Mouse (Mus musculus) myocyte (in vitro differentiated cells): ENCODE measurements at regions not wholly inside any gene's neighbourhood (a gene's known extent, or its start where the extent isn't known, plus 50 kb on each side); places are given as distances from the start of the nearest gene placed in this dataset.

Experiments
- CEBPB ChIP-seq: IDR thresholded peaks from 2 replicates; pipeline ENCODE4 v1.6.1; 2011; ENCODE audit warnings: mild to moderate bottlenecking, moderate library complexity; ENCODE audit not compliant: poor library complexity, insufficient read depth, severe bottlenecking
- E2F4 ChIP-seq: IDR thresholded peaks from one replicate; pipeline ENCODE4 v1.6.1; 2011; ENCODE audit warnings: mild to moderate bottlenecking, control low read depth, moderate library complexity; ENCODE audit not compliant: insufficient read depth
- MAX ChIP-seq: IDR thresholded peaks from one replicate; pipeline ENCODE4 v1.6.1; 2011; ENCODE audit warnings: low read depth, mild to moderate bottlenecking, control low read depth
- MYOG ChIP-seq, 3 experiments: IDR thresholded peaks; one replicate each; pipeline ENCODE4 v1.6.1; 2011; ENCODE audit warnings: control low read depth in 2 of 3, low read depth in 2 of 3, mild to moderate bottlenecking in 2 of 3; ENCODE audit not compliant: insufficient read length in 2 of 3, control insufficient read depth in 1 of 3, insufficient read depth in 1 of 3
- POLR2A ChIP-seq: IDR thresholded peaks from one replicate; pipeline ENCODE4 v1.6.1; 2011; ENCODE audit warnings: low read depth, mild to moderate bottlenecking, control low read depth, moderate library complexity; ENCODE audit not compliant: insufficient read length
- POLR2AphosphoS2 ChIP-seq: IDR thresholded peaks from one replicate; pipeline ENCODE4 v1.6.1; 2011; ENCODE audit warnings: low read depth, control low read depth; ENCODE audit not compliant: insufficient read length
- TCF12 ChIP-seq: IDR thresholded peaks from one replicate; pipeline ENCODE4 v1.6.1; 2011; ENCODE audit warnings: mild to moderate bottlenecking, control low read depth; ENCODE audit not compliant: poor library complexity, insufficient read depth, severe bottlenecking
- TCF3 ChIP-seq: IDR thresholded peaks from one replicate; pipeline ENCODE4 v1.6.1; 2011; ENCODE audit warnings: low read depth, control low read depth; ENCODE audit not compliant: insufficient read length
- USF1 ChIP-seq: IDR thresholded peaks from one replicate; pipeline ENCODE4 v1.6.1; 2011; ENCODE audit warnings: low read depth, mild to moderate bottlenecking, control low read depth, moderate library complexity

DNA sequence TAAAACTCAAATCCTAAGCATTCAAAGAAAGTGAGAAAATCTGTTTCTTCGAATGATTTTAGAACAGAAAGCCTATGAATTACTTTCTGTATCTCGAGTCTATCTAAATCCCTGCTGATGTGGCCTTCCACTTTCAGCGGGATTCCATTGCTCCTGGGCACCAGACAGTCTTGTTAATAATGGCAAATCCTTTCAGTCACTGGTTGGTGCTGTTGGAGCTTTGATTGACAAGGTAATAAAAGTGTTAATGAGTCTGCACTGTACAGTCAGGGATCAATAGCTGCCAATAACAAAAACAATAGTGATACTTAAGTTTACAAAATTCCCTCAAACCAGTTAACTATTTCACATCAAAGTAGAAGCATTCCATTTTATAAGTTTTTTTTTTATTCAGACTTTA is 335.8 kb downstream of the Cenpc1 start:
- TF ChIP-seq POLR2AphosphoS2, result no peak
- no peak for TF ChIP-seq TCF12
- no peak for TF ChIP-seq POLR2A
- TF ChIP-seq MYOG (IDR thresholded peaks at IDR 0.05; ENCODE audit: control insufficient read depth in 1 of 3, insufficient read depth in 1 of 3, insufficient read length in 2 of 3, low read depth in 2 of 3), result no peak
- no peak for TF ChIP-seq USF1
- TF ChIP-seq CEBPB, result no peak
- no peak for TF ChIP-seq E2F4
- no peak for TF ChIP-seq TCF3
- no peak for TF ChIP-seq MAX
